Comparison of ENCODE assay signal across 26 mouse cellular contexts in the genomic region with DNA sequence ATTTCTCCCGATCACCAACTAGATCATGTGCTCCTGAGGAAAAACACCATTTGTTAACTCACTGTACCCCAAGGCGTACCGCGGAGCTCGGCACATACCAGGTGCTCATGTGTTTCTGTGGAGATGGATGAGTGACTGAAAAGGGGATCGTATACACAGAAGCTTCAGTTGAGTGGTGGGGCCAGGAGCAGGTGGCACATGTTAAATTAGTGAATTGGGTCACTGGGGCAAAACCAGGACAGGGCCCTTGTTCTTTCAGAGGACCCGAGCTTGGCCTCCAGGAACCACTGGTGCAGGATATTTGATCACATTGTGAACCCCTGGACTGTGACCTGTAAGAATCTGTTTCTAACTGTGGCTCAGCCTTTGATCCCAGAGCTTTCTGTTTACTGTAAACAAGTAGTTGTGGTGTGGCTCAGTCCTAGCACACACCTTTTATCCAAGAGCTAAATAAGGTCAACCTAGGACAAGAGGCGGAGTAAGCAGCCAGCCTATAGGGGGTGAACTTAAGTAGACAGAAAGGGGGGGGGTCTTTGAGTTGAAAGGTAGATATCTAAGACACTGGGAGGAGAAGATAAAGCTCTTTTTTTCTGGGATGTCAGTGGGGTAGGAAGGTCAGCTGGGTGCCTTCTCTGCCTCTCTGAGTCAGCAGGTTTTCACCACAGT. TPM values are rescaled to one million over a fixed set of nuclear protein-coding genes. Genes with fewer than 3 reads are reported as not detected.
DNase-seq lines count a peak whose midpoint lies in the region; ATAC-seq lines count a peak whose summit lies in the region.
"Had no signal": no experiment of that assay in that cellular context is flagged by ENCODE, and none has a peak within 500 bp of the region (broad histone marks: within the 10 kb centered on the region; RNA-seq: fewer than 3 reads in every experiment).

No protein-coding gene starts in this region.

- no peak overlapping the region for H3K9ac ChIP-seq in kidney, embryonic 15.5 days
- H3K9ac ChIP-seq: embryonic facial prominence, embryonic 15.5 days; hindbrain, embryonic 13.5 days had no signal

- H3K27me3 ChIP-seq in kidney, embryonic 15.5 days: no peaks in the 10 kb centered on the region
- H3K27me3 ChIP-seq: embryonic facial prominence, embryonic 15.5 days; hindbrain, embryonic 13.5 days had no signal

- no peak overlapping the region for H3K4me2 ChIP-seq in kidney, embryonic 15.5 days
- H3K4me2 ChIP-seq: embryonic facial prominence, embryonic 15.5 days; hindbrain, embryonic 13.5 days had no signal

- no peak for DNase-seq in kidney, postnatal 25 days
- DNase-seq in retina, postnatal 1 day: peak; percentile 65
- no peak for DNase-seq in retina, embryonic 14.5 days (ENCODE audit: low spot score)
- peak; percentile 72 for DNase-seq in thymus, postnatal 0 days (ENCODE audit: low spot score)
- peak; percentile 66 for DNase-seq in thymus, postnatal 4 days
- no peak for DNase-seq in left cerebral cortex, postnatal 25 days (ENCODE audit: low spot score in 2 of 2)
- DNase-seq: adrenal gland, postnatal 10 days; cerebellum, adult 11 months; cerebellum, adult 8-10 months; cerebellum, postnatal 14 days; embryo, embryonic 11 days; gastrocnemius, adult 2 months; gastrocnemius, postnatal 25 days; heart, adult 18-20 months; heart, postnatal 10 days had no signal

- H3K9me3 ChIP-seq in kidney, embryonic 15.5 days (replicated peaks): peaks cover 2% of the 10 kb centered on the region; the same call in 1 of the 2 replicates
- H3K9me3 ChIP-seq: embryonic facial prominence, embryonic 15.5 days; heart, embryonic 10.5 days; hindbrain, embryonic 13.5 days had no signal

- peaks cover 19% of the 10 kb centered on the region for H3K4me1 ChIP-seq in kidney, embryonic 15.5 days

- intact Hi-C loops in left cerebral cortex, postnatal 25 days (cut with DNase I): no loop called here

- peak; percentile 24; the same call in 1 of the 2 replicates for ATAC-seq in kidney, embryonic 15.5 days (replicated peaks; ENCODE audit: low FRiP score)
- ATAC-seq: forebrain, embryonic 14.5 days had no signal

- H3K4me3 ChIP-seq in kidney, embryonic 15.5 days (replicated peaks): no peak overlapping the region
- H3K4me3 ChIP-seq: embryonic facial prominence, embryonic 15.5 days; erythroblast, embryonic 14.5 days; forebrain, embryonic 10.5 days; gastrocnemius, adult 2 months; heart, embryonic 10.5 days; hindbrain, embryonic 13.5 days had no signal

- no peak overlapping the region for H3K27ac ChIP-seq in kidney, embryonic 15.5 days
- H3K27ac ChIP-seq: embryonic facial prominence, embryonic 15.5 days; forebrain, embryonic 10.5 days; gastrocnemius, adult 2 months; heart, embryonic 10.5 days; hindbrain, embryonic 13.5 days had no signal

- H3K36me3 ChIP-seq in kidney, embryonic 15.5 days: no peaks in the 10 kb centered on the region
- H3K36me3 ChIP-seq: embryonic facial prominence, embryonic 15.5 days; forebrain, embryonic 10.5 days; heart, embryonic 10.5 days; hindbrain, embryonic 13.5 days had no signal

- WGBS in kidney, embryonic 15.5 days: 56% methylated on average over 8 of the region's 8 CpGs

RNA-seq across cellular contexts. Expression of gene Bex6, which starts 5.2 kb away (rescaled TPM):
- polyA plus RNA-seq in kidney, embryonic 15.5 days (2015; fragmentation: Nextera tagmentation; extraction: Ambion mirVana): not detected in 2 replicates
- polyA plus RNA-seq in thymus, postnatal 0 days (2015; fragmentation: Nextera tagmentation; extraction: Ambion mirVana): 4.1 and 6.6 TPM in 2 replicates
- total RNA-seq in left cerebral cortex, postnatal 25 days (2021): not detected
- total RNA-seq: adrenal gland, postnatal 10 days; adrenal gland, postnatal 4 days; gastrocnemius, adult 2 months; gastrocnemius, postnatal 25 days; heart, adult 18-20 months; heart, postnatal 10 days had no signal
- polyA plus RNA-seq: brain, embryonic 14.5 days; embryonic facial prominence, embryonic 11.5 days; erythroblast, embryonic 14.5 days; forebrain, embryonic 14.5 days; heart, embryonic 14.5 days; hindbrain, embryonic 13.5 days had no signal

RNA-seq across cellular contexts. Expression of gene Nrros, which starts 9.1 kb away (rescaled TPM):
- 17.7 and 17.8 TPM in 2 replicates for polyA plus RNA-seq in kidney, embryonic 15.5 days (2015; fragmentation: Nextera tagmentation; extraction: Ambion mirVana)
- polyA plus RNA-seq in thymus, postnatal 0 days (2015; fragmentation: Nextera tagmentation; extraction: Ambion mirVana): 94.5 and 99.5 TPM in 2 replicates
- total RNA-seq in left cerebral cortex, postnatal 25 days (2021): 1 to 10 TPM; 7.9 to 8.9 TPM

Comparison
In these comparisons a context has a peak if more than half of its experiments do, and no peak if none do; other contexts are left out.
1. DNase-seq: peak in retina, postnatal 1 day (single experiment), thymus, postnatal 0 days (single experiment) and thymus, postnatal 4 days (single experiment); none in kidney, postnatal 25 days (0 of 2), retina, embryonic 14.5 days (single experiment) and left cerebral cortex, postnatal 25 days (0 of 2).